Mouse (Mus musculus): ENCODE measurements around the gene Astl.
A peak's percentile ranks its signal among the peaks of the same experiment; 100 is the strongest.

Gene Astl

GRCm38 (mm10) chr2:127324456-127324855 lies 14.0 kb upstream of the Astl start:
- DNase-seq (ENCODE audit: low read depth), result no peak

- peak; percentile 98 for DNase-seq (ENCODE audit: low read depth)
These were observed 10.2 kb upstream of the Astl start for GRCm38 (mm10) chr2:127328090-127328851.

DNA sequence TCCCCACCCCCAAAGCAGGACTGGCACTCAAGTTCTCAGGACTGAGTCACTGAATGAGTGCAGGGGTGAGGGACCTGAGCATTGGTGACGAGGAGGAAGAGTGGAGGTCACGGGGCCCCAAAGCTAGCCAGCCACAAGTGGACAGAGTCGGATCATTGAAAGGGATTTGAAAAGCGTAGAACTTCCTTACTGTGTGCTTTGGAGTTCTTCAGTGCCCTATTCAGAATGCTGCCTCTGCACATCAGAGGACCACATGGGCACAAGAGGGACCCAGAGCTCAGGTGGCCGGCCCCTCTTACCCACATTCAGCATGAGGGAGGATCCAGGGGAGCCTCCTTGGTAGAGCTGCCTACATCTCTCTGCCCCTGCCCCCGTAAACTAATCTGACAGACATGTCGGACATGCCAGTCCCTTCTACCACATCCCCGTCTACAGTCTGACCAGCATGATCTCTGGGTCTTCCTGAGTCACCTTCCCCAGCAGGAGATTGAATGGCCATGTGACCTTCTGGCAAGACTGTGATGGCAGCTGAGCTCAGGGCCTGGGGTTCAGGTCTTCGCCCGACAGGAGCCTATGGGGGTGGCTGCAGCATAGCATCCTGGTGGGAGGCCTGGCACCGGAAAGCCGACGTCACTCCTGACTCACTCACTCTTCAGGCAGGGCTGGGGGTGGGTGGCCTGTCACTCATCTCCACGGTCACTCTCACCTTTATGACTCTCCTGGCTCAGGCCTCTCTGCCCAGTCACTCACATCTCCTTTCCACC lies 5.5 kb upstream of the Astl start:
- DNase-seq (ENCODE audit: low read depth), result peak; percentile 61

DNA sequence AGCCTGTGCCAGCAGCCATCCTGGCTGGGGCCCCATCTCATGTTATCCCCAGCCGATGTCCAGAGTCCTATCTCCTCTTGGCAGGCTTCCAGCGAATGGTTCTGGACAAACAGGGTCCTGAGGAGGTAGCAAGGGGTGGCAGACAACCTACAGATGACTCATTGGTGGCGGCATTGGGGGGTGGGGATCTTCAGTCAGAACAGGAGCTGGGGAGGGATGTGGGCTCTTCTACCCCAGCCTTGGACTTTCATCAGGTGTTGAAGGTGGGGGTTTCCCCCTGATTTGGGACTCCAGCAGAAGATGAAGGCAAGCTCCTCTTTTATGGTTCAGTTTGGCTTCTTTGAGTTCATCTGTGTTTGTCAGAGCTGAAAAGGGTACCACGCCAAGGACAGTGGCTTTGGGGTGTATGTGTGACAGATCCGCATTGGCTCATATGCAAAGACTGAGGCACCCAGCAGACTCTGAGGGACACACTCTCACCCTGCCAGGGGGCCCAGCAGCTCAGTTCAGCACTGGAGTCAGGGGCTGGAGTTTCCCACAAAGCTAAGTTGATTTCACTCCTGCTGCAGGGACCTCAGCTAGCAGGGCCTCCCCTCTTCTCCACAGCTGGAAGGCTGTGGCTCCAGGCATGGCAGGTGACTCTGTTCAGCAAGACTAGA lies 4.4 kb upstream of the Astl start:
- peak; percentile 75 for DNase-seq (ENCODE audit: low read depth)

GRCm38 (mm10) chr2:127335078-127335541 lies 3.3 kb upstream of the Astl start:
- peak; percentile 49 for DNase-seq (ENCODE audit: low read depth)

- peak; percentile 98 for DNase-seq (ENCODE audit: low read depth)
These were observed 2.5 kb upstream of the Astl start, which contains the start of gene Dusp2 for GRCm38 (mm10) chr2:127335767-127336496. Dusp2 (plus strand) TSS chr2:127336159.

DNA sequence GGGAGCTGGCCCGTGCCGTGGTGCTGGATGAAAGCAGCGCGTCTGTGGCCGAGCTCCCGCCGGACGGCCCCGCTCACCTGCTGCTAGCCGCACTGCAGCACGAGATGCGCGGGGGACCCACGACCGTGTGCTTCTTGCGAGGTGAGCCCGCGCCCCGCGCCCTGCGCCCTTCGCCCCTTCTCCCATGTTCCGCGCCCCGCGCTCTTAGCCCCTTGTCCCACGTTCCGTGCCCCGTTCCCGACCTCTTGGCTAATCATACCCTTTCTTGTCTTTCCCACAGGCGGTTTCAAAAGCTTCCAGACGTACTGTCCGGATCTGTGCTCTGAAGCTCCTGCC lies 2.0 kb upstream of the Astl start:
- no peak for DNase-seq (ENCODE audit: low read depth)

- peak; percentile 39 for DNase-seq (ENCODE audit: low read depth)
These were observed 1.6 kb upstream of the Astl start for GRCm38 (mm10) chr2:127336885-127337284.

DNA sequence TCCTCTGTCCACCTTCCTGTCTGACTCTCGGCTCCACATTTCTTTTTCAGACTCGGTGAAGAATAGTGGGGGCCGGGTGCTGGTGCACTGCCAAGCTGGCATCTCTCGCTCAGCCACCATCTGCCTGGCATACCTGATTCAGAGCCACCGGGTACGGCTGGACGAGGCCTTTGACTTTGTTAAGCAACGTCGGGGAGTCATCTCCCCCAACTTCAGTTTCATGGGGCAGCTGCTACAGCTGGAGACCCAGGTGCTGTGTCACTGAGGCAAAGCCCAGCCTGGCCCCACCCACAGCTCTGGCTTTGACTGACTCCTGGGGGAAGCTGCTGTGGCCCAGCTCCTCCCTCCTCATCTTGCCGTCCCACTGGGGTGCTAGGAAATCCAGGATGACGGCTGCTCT lies 908 bp upstream of the Astl start:
- peak; percentile 77 for DNase-seq (ENCODE audit: low read depth)

- DNase-seq (ENCODE audit: low read depth), result peak; percentile 73
These were observed 427 bp upstream of the Astl start for GRCm38 (mm10) chr2:127338012-127338411.

- DNase-seq (ENCODE audit: low read depth), result peak; percentile 66
These were observed 394 bp downstream of the Astl start for GRCm38 (mm10) chr2:127338833-127339232.

GRCm38 (mm10) chr2:127339262-127339661 lies 823 bp downstream of the Astl start:
- no peak for DNase-seq (ENCODE audit: low read depth)

DNA sequence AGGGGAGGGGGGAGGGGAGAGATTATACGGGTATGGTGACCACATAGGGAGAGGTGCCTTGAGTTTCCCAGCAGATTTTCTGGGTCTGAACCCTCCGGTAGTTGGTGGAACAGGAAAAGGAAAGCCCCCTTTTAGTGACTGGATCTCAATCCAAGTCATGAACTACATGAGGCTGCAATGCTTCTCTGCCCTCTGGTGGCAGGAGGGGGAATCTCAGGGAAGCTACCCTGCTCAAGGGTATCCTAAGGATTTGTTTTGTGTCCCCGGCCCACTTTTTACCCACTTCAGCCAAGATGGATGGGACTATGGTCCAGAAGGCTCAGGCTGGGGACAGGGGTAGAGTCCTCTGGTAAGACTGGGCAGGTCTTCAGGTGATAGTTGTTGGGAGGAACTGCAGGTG lies 2.7 kb downstream of the Astl start:
- peak; percentile 71 for DNase-seq (ENCODE audit: low read depth)

- peak; percentile 87 for DNase-seq (ENCODE audit: low read depth)
These were observed 7.9 kb downstream of the Astl start for GRCm38 (mm10) chr2:127346334-127346733.

DNA sequence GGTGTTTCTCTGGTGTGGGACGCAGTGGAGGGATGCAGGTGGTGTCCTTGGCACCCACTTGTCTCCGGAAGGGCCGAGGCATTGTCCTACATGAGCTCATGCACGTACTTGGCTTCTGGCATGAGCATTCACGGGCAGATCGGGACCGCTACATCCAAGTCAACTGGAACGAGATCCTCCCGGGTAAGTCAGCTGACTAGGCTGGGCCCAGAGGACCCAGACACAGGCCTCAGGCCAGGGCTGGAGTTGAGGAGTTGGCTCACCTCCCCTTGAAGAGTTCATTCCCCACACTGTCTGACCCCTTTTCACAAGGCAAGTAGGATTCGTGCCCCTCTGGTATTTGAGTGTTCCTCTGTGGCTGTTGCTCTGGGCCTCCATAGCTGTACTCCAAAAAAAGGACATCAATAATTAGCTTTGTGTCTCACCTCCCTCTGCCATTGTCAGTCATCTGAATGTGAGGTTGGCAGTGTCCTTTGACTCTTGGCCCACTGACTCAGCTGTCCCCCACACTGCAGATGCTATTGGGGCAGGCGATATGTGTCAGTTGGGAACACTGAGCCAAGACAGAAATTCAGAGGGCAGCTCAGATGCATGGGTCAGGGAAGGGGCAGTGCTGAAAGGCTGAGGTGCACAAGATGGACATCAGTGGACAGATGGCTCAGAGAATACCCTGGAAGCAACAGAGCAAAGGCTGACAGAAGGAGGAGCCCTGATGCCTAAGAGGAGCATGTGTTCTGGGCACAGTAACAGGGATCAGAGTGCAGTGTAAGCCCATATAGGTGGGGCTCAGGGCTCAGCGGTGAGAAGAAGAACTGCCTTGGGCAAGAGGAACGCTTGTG lies 8.9 kb downstream of the Astl start:
- DNase-seq (ENCODE audit: low read depth), result no peak

GRCm38 (mm10) chr2:127353881-127354280 lies 15.4 kb downstream of the Astl start:
- no peak for DNase-seq (ENCODE audit: low read depth)

DNA sequence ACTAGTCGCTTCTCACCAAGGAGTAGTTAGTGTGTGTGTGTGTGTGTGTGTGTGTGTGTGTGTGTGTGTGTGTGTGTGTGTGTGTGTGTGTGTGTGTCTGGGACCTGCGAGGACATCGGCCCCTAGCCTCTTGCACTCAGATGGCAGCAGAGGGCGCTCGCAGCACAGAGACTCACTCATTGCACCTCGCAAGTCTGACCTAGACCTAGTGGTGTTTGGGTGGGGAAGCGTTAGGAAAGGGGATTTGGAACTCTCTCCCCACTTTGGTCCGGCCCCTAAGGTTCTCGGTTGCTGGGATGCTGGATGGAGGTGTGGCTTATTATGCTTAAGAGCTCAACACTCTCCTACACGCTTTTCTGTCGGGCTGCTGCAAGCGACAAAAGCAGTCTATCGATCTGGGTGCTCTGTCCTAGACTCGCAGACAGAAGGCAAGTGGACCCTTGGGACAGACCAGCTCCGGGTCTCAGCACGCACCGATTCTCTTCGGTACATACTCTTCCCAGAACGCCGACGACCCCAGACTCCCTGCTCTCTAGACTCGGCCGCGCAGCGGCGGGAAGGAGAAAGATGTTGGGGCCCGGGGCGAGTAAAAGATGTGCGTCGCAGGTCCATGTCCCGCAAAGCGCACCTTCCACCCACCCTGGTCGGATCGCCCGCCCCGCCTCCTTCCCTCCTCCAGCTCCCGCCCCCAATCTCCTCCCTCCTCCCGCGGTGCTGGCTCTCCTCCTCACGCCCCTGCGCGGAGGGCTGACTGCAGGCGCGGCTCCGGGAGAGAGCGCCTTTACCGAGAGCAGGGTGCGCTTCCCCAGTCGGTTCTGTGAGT lies 24.2 kb downstream of the Astl start, which contains the start of gene Adra2b:
TSS of gene Adra2b (plus strand) at position 750 of the 823 bp plus-strand sequence.
- peak; percentile 71 for DNase-seq (ENCODE audit: low read depth)

GRCm38 (mm10) chr2:127363282-127363652 lies 24.8 kb downstream of the Astl start:
- DNase-seq (ENCODE audit: low read depth), result no peak

DNA sequence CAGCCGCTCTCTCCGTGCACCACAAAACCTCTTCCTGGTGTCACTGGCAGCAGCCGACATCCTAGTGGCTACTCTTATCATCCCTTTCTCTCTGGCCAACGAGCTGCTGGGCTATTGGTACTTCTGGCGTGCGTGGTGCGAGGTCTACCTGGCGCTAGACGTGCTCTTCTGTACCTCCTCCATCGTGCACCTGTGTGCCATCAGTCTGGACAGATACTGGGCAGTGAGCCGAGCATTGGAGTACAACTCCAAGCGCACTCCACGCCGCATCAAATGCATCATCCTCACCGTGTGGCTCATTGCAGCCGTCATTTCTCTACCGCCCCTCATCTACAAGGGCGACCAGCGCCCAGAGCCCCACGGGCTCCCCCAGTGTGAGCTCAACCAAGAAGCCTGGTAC lies 25.3 kb downstream of the Astl start:
- no peak for DNase-seq (ENCODE audit: low read depth)

- DNase-seq (ENCODE audit: low read depth), result no peak
These were observed 26.0 kb downstream of the Astl start for GRCm38 (mm10) chr2:127364452-127364851.

Measured in 416B (cell line).